Mouse (Mus musculus): Measurements from ENCODE around the gene Ano4.

DNA sequence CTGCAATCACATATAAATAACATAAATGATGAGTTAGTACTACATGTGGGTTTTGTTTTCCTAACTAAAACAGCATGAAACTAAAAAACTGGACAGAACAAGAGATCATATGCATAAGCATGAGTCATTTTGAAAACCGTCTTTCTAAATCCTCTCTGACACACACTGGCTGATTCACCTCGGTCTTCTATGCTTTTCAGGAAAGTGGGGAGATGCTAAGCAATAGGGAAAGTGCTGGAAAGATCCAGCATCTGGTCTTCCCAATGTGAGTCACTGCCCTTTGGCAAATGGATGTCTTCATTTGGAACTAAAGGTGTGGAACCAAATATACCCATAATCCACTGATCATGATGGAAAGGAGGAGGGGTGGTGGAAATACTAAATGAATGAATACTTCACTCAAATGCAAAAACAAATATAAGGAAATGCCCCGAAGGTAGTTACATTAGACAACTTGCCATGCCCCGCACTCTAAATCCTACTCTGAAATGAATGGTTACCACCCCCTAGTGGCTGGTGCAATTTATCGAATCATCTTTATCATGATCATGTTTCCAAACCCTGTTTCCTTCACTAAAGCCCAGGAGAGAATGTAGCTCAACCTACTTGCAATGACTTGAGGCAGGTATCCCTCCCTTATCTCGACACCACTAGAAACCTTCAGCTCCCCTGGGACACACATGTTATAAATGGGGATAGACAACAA lies 122.1 kb downstream of the Ano4 start:
- TF ChIP-seq ZC3H11A (IDR thresholded peaks at IDR 0.05; ENCODE audit: borderline replicate concordance, low read depth, low read length) = no peak
- no peak for TF ChIP-seq CHD2 (IDR thresholded peaks at IDR 0.05; ENCODE audit: low read depth, low read length)
